Mouse (Mus musculus) 3134 (cell line): ENCODE results near the gene Camk2g.

Experiments
- DNase-seq: peaks from one replicate; pipeline ENCODE4 v3.0.0-alpha.2; 2011; ENCODE audit warnings: low spot score; ENCODE audit not compliant: insufficient read length; ENCODE audit errors: extremely low read depth

Camk2g gene

DNA sequence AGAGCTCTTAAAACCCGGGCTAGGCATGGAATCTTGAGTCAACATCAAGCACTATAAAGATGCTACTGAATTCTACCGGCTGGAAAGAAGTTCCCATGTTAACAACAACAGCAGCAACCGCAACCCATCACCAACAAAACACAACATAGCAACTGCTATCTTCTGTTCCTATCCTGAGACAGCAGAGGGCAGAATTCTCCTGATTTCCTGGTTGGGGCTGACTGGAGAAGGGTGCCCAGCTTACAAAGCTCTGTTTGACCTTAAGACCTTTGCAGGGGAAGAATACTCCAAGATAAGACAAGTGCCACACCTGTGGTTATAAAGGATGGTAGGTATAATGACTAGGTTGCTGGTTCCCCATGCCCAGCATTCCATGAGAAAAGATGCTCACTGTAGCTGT lies 47.0 kb downstream of the Camk2g start:
- DNase-seq = no peak

DNA sequence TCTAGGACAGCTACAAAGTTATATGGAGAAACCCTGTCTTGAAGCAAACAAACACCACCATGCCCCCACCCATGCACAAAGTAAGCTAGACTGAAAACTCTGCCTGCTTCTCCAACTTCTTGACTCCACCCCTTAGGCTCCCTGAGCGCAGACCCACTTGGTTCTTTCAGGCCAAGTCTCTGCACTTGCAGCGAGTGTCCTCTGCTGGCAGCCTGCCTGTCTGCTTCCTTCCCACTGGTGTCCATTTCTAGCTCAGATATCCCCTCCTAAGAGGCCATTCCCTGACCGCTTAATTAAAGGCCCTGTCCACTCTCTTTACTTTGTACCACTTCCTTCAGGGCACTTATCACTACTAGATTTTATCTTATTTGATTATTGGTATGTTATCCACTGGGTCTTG lies 50.3 kb downstream of the Camk2g start:
- DNase-seq = no peak

DNA sequence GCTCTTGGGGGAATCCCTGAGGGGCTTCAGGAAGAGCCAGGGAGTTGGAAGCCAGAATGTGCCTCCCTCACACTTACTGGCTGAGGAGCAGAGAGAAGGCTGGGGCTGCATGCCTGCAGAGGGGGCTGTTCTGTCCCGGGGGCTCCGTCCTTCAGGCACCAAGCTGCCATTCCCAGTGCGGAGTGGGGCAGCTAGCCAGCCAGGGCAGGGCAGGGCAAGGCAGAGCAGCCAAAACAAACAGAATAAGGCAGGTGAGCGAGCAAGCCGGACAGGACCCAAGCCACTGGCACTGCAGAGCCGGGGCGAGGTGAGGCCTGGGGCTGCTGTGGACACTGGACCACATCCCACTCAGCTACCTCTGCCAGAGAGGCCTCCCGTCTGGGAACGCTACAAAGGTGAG lies 52.6 kb downstream of the Camk2g start:
- DNase-seq = no peak

DNA sequence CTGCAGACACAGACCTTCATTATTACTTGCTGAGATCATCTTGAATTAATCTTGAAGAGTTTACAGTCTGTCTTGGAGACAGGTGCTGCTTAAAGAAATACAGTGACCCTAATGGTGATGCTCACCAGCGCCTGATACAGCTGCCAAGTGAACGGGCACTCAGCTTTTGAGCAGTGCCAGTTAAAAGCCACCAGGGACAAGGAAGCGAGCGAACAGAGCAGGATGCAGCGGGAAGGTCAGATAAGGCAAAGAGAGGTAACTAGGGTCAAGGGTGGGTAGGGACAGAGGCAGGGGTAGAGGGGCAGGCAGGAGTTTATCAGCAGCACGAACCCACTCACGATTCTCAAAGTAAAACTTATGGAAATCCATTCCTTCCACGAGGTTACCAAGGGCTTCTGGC lies 55.4 kb downstream of the Camk2g start:
- DNase-seq = no peak

DNA sequence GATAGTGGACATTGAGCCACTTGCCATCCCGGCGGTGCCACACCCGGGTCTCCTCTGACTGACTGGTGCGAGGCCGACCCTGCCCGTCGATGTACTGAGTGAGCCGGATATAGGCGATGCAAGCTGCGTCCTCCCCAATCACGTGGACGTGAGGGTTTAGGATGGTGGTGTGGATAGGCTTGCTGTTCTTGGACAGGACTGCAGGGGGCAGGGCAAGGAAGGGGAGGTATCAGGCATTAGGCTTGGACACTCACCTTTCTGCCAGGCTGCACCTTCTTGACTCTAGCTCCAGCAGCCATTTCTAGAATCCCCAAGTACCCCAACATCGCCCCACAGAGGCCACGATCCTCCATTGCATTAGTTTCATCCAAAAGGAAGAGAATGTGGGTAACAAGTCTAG lies 56.6 kb downstream of the Camk2g start:
- no peak for DNase-seq

DNA sequence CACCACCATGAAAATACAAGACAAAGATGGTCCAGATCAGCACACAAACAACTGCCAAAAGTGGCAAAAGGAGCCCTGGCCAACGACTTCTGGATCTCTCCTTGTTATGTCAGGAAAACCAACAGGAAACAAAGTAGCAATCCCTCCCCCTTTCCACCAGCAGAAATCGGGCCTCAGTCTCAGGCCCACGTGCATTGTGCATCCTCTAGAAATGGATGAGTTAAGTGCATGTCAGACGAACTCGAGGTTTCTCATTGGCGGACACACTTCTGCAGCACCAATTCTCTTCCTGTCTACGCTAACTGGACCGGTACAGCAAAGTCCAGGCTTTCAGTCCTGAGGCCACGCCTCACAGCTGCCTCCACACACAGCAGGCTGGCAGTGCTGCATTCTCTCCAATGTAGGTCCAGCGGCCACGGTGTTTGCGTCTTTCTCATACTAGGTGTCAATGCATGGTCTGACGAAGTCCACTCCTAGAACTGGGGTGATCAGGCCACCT lies 57.9 kb downstream of the Camk2g start:
- DNase-seq = no peak

DNA sequence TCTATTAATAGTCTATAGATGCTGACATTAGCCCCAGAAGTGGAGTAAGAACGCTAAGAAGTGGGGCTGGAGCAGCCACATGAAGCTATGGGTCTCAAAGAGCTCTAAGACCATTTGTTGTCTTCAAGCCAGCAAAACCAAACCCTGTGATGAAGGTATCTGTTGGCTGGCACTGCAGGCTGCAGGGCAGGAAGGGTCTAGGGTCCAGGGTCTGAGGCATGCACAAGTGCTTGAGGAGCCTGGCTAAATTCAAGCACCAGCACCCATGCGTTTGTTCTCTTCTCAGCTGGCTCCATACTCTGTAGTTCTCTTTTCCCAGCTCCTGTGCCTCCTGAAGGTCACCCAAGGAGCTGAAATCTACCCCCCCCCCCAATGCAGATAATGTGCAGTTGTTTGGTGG lies 58.8 kb downstream of the Camk2g start:
- DNase-seq = no peak

DNA sequence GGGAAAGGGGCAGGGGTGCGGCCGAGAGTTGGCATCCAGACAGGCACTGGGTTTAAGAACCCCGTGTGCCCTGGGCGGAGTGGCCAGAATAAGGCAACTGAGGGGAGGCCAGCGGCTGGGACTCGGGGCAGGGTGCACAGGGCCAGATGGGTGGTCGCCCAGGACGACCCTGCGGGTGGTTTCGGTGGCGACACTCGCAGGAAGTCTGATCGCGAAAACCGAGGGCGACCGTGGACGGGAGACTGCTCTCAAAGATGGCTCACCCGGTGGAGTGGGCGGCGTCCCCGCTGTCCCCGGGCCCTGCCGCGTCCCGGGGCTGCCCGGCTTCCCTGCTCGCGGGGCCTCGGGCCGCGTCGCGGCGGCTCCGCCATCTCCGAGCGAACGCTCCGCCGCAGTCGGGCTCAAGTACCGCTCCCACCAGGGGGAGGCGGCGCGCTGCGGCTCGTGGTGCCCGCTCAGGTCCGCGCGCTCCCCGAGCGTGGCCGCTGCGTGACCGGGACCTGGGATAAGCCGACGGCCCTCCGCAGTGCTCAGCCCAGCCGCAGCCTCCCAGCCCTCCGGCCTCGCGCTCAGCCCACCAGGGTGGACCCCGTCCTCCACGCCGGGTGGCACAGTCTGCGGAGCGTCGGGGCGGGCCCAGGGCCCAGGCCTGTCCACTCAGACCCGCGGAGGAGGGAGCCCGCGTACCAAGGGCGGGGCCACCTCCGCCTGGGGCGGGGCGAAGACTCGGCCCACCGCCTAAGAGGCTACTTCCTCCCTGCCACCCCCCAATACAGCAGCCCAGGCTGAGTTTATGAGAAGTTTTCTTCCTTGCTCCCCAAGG lies 59.7 kb downstream of the Camk2g start, which contains the start of gene Ndst2:
Gene Ndst2 (minus strand): TSS at position 611 of the 823 bp plus-strand sequence.
- peak; percentile 94 for DNase-seq

DNA sequence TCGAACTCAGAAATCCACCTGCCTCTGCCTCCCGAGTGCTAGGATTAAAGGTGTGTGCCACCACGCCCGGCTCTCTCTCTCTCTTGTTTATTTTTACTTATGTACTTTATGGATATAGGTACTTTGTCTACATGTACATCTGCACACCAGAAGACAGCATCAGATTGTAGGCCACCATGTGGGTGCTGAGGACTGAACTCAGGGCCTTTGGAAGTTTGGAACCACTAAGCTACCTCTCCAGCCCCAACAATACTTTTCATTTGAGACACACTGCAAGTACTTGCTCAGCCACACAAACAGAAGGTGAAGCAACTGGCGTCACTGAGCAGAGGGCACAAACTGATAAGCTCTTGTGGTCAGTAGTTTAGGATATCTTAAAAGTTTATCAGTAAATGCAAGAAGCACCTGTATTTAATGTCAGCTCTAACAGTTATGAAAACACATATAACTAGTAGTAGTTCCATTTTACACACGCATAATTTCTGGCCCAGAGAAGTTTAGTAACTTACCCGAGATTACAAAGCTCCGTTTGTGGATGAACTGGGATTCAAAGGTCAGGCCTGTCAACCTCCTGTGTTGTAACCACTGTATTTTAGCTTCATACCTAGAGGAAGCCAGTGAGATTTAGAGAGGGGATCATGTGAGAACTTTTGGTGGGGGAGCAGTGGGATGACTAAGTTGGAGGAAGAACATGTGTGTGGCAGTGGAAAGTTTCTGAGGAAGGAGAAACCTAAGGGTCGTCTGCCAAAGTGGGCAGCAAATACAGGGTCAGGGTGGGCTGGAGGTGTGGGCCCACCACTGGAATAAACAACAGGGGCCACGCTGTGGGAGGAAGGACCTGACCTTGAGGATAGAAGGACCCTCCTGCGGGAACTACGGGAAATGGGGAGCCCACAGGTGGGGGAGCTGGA lies 60.6 kb downstream of the Camk2g start:
- no peak for DNase-seq

DNA sequence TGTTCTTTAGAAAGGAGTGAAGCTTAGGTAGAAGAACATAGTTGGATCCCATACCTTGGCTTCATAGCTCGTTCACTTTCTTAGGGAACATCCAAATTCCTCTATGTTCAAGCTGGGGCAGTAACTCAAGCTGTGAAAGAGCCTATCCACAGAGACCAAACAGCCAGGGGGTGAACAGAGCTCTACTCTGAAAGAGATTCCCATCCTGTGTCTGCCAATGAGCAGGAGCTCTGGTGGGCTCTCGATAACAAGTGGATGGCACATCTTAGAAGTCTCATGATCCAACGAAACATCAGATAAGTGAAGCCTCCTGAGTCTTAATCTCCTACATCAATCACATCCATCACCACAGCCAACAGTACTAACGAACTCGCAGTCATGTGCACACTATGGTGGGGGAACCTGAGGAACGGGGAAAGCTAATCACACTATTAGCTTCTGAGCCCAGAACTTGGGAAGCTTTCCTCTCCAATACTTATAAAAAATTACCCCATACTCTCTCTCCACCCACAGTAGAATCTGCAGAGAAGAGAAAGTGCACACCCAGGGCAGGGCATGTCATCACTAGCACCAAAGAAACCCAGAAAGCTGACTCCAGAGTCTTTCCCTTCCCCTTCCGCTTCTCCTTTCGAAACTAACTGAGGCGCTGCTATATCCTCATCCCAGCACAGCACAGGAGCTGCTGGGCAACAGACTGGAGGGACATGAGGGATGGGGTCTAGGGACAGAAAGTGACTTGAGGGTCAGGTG lies 62.9 kb downstream of the Camk2g start:
- DNase-seq = no peak

DNA sequence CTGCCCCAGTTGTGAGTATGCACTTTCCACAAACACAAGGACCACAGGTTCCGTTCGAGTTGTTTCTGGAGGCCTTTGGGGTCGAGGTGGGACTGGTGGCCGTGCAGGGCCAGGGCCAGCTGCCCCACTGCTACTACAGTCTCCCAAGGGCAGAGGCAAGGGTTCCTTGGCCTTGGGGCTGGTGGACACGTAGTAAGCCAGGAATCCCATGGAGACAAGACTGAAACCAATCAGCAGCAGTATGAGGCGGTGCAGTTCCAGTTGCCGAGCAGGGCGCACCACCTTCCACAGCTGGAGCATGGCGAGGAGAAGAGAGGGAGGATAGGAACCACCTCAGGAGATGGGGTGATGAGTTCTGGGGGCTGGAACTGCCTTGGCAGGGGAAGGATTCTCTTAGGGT lies 64.0 kb downstream of the Camk2g start:
- DNase-seq = no peak

DNA sequence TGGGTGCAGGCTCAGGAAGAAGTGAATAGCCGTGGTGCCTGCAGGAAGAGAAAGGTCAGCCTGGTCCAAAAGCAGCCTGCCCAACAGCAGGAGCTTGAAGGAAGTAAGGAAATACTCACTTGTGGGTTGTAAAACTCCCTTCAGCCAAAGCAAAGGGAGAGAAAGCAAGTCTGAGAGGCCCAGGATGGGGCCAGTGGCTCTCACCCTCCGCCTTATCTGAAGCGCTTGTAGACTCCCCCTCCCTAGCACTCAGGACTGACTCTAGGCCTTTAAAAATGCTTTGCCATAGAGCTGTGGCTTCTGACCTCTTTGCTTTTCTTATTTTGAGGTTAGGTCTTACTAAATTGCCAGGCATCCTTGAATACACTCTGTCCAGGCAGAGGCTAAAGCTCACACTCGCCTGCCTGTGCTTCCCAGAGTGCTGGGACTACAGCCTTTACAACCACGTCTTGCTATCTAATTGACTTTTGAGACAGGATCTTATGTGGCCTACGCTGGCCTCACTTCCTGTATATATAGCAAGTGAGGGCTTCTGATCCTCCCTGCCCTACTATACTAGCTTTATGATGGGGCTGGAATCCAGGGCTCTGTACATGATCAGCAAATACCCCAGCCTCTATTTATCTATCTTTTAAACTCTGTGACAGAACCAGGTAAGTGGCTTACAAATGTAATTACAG lies 68.1 kb downstream of the Camk2g start:
- DNase-seq = no peak

DNA sequence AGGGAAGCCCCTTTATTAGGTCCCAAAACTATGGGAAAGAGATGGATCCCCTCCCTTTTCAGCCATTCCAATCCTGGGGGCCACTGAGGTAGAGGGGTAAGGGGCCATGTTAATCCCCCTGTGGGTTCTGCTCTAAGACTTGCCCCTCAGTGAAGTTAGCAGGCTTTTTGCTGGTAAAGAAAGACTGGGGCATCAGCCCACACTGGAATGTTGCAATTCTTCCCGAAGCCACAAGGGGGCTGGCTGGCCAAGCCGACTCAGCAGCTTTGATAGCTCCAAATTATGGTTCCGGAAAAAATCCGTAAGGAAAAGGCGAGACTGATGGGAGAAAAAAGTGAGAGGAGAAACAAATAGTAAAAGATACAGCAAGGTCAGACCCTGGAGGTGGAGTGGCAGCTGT lies 69.8 kb downstream of the Camk2g start:
- DNase-seq = no peak

DNA sequence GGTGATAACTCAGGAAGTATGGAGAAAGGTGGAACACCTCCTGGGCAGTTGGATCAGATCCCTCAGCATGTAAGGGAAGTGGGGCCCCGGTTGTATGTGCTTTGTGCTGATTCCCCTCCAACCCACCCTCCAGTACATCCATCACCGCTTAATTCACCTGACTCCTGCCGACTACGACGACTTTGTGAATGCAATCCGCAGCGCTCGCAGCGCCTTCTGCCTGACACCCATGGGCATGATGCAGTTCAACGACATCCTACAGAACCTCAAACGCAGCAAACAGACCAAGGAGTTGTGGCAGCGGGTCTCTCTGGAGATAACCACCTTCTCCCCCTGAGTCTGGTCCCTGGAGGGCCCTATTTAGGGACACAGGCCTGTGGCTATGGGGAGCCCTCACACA lies 70.9 kb downstream of the Camk2g start:
- no peak for DNase-seq

DNA sequence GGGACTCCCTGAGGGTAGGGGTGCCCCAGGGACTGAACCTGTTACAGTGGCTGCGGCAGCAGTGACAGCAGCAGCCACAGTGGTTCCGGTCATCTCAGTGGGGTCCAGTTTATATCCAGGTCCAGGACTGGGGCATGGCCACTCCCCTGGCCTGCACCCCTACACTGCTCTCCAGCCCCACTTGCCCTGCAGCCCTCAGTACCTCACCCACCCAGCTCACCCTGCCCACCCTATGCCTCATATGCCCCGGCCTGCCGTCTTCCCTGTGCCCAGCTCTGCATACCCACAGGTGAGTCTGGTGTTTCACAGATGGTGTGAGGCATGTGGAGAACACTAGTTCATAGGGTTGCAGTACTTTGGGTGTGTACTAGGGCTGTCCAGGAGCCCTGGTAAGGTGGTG lies 72.5 kb downstream of the Camk2g start:
- DNase-seq = no peak

DNA sequence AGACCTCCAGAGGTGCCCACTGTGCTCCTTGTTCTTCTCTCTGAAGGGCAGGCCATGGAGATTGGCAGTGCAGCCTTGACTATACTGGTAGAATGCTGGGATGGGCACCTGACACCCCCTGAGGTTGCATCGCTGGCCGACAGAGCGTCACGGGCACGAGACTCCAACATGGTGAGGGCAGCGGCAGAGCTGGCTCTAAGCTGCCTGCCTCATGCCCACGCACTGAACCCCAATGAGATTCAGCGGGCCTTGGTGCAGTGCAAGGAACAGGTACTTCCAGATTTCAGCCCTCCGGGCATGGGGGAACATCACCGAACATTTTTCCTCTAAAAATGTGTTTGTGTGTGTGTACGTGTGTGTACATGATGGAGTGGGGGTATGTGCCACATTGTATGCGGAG lies 74.1 kb downstream of the Camk2g start:
- DNase-seq = no peak

DNA sequence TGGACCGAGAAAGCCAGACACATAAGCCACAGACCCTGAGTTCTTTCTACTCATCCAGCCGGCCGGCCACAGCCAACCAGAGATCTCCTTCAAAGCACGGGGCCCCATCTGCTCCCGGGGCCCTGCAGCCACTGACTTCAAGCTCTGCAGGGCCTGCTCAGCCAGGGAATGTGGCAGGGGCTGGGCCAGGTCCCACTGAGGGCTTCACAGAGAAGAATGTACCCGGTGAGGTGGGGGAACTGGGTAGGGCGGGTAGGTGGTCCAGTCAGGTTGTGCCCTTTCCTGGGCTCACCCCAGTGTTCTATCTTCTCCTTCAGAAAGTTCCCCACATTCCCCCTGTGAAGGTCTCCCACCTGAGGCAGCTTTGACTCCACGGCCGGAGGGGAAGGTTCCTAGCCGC lies 75.4 kb downstream of the Camk2g start:
- DNase-seq = no peak

DNA sequence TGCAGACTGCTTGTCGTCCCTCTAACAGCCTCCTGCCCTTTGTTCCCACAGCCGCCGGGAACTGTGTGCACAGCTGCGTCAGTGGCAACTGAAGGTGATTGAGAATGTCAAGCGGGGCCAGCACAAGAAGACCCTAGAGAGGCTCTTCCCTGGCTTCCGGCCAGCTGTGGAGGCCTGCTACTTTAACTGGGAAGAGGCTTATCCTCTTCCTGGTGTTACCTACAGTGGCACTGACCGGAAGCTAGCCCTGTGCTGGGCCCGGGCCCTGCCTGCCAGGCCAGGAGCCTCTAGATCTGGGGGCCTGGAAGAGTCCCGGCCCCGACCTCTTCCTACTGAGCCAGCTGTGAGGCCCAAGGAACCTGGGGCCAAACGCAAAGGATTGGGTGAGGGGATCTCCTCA lies 80.1 kb downstream of the Camk2g start:
- DNase-seq = no peak

DNA sequence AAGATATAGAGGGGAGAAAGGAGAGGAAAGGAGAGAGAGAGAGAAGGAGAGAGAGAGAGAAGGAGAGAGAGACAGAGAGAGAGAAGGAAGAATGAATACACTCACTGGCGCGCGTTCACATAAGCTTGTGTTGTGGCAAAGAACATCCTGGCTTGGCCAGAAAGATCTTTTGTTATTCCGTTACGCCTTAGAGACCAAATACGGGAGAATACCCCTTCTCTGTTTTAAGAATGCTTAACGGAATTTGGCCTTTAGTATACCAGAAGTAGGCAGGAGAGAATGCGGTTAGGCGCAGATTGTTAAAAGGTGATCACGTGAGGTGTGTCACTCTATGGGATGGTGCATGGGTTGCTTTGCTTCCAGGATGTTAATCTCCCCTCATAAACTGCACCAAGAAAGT lies 85.6 kb downstream of the Camk2g start:
- no peak for DNase-seq
